Mouse (Mus musculus) MEL (cell line): ENCODE data around the gene Tmem198. TPM values are rescaled to one million over a fixed set of nuclear protein-coding genes. Genes with fewer than 3 reads are reported as not detected.

ENCODE experiments used
- DNase-seq: peaks from one replicate; pipeline ENCODE4 v3.0.0; 2011; ENCODE audit warnings: low read depth, low spot score
- H3K27ac ChIP-seq: 2 replicates; pipeline ENCODE4 v1.5.1; 2012; ENCODE audit warnings: low read depth, mild to moderate bottlenecking, control low read depth, low read length, moderate library complexity; ENCODE audit not compliant: control insufficient read depth
- H3K27me3 ChIP-seq, 2 experiments: fragments of 150-350 bp in 1 of 2; sonication (generic) in 1 of 2; 2 replicates each; pipeline ENCODE4 v1.6.1; 2012; ENCODE audit warnings: low read length in 2 of 2, mild to moderate bottlenecking in 2 of 2, improper control_type of control experiment in 1 of 2, moderate library complexity in 1 of 2; ENCODE audit not compliant: insufficient read depth in 2 of 2, control insufficient read depth in 1 of 2
- H3K36me3 ChIP-seq, 2 experiments: 2 replicates each; pipeline ENCODE4 v1.6.1; 2012 to 2014; ENCODE audit warnings: low read length in 2 of 2, improper control_type of control experiment in 1 of 2, inconsistent platforms in 1 of 2, mild to moderate bottlenecking in 1 of 2; ENCODE audit not compliant: insufficient read depth in 2 of 2, control insufficient read depth in 1 of 2
- H3K4me1 ChIP-seq, 2 experiments: fragments of 150-350 bp in 1 of 2; sonication (generic) in 1 of 2; 2 replicates each; pipeline ENCODE4 v1.6.1; 2012; ENCODE audit warnings: low read length in 2 of 2, improper control_type of control experiment in 1 of 2, mild to moderate bottlenecking in 1 of 2; ENCODE audit not compliant: insufficient read depth in 2 of 2, control insufficient read depth in 1 of 2
- H3K4me3 ChIP-seq, 2 experiments: fragments of 150-350 bp in 1 of 2; sonication (generic) in 1 of 2; 2 replicates each; pipeline ENCODE4 v1.5.1; 2012; ENCODE audit warnings: low read depth in 2 of 2, low read length in 2 of 2, mild to moderate bottlenecking in 2 of 2, moderate library complexity in 2 of 2, control low read depth in 1 of 2, improper control_type of control experiment in 1 of 2; ENCODE audit not compliant: control insufficient read depth in 1 of 2, insufficient read depth in 1 of 2
- H3K79me2 ChIP-seq: 2 replicates; pipeline ENCODE4 v1.6.1; 2012; ENCODE audit warnings: mild to moderate bottlenecking, low read length, moderate library complexity; ENCODE audit not compliant: control insufficient read depth, poor library complexity, insufficient read depth
- H3K9ac ChIP-seq: 2 replicates; pipeline ENCODE4 v1.6.1; 2012; ENCODE audit warnings: low read depth, mild to moderate bottlenecking, control low read depth, low read length, moderate library complexity; ENCODE audit not compliant: control insufficient read depth, poor library complexity, severe bottlenecking
- H3K9me3 ChIP-seq: fragments of 150-350 bp; sonication (generic); replicated peaks from 2 replicates; pipeline ENCODE4 v1.6.1; 2012; ENCODE audit warnings: mild to moderate bottlenecking, low read length, improper control_type of control experiment, moderate library complexity; ENCODE audit not compliant: insufficient read depth
- BHLHE40 ChIP-seq: IDR thresholded peaks from 2 replicates; pipeline ENCODE4 v1.6.1; 2012; ENCODE audit warnings: low read depth, mild to moderate bottlenecking, inconsistent platforms, low read length, improper control_type of control experiment, borderline replicate concordance
- CHD1 ChIP-seq: IDR thresholded peaks from 2 replicates; pipeline ENCODE4 v1.6.1; 2012; ENCODE audit warnings: low read depth, mild to moderate bottlenecking, inconsistent platforms, low read length, improper control_type of control experiment
- CHD2 ChIP-seq: IDR thresholded peaks from 2 replicates; pipeline ENCODE4 v1.6.1; 2011; ENCODE audit warnings: low read length, improper control_type of control experiment
- E2F4 ChIP-seq: IDR thresholded peaks from 2 replicates; pipeline ENCODE4 v1.6.1; 2011; ENCODE audit warnings: low read depth, low read length, improper control_type of control experiment, borderline replicate concordance
- ELF1 ChIP-seq: IDR thresholded peaks from 2 replicates; pipeline ENCODE4 v1.6.1; 2014; ENCODE audit warnings: low read depth, mild to moderate bottlenecking, inconsistent platforms, low read length, improper control_type of control experiment, moderate library complexity
- ETS1 ChIP-seq: IDR thresholded peaks from 2 replicates; pipeline ENCODE4 v1.6.1; 2012; ENCODE audit warnings: low read depth, mild to moderate bottlenecking, inconsistent platforms, low read length, improper control_type of control experiment, moderate library complexity
- GABPA ChIP-seq: IDR thresholded peaks from 2 replicates; pipeline ENCODE4 v1.6.1; 2012; ENCODE audit warnings: low read depth, mild to moderate bottlenecking, inconsistent platforms, low read length, improper control_type of control experiment, moderate library complexity
- HCFC1 ChIP-seq: IDR thresholded peaks from 2 replicates; pipeline ENCODE4 v1.6.1; 2012; ENCODE audit warnings: low read depth, mild to moderate bottlenecking, inconsistent platforms, low read length, improper control_type of control experiment, moderate library complexity
- JUND ChIP-seq: IDR thresholded peaks from 2 replicates; pipeline ENCODE4 v1.6.1; 2011; ENCODE audit warnings: low read depth, mild to moderate bottlenecking, improper control_type of control experiment, low read length
- KAT2A ChIP-seq: conservative IDR thresholded peaks from 2 replicates; pipeline ENCODE4 v1.6.1; 2012; ENCODE audit warnings: low read depth, low read length, improper control_type of control experiment, inconsistent platforms
- MAX ChIP-seq: IDR thresholded peaks from 2 replicates; pipeline ENCODE4 v1.6.1; 2011; ENCODE audit warnings: low read length, improper control_type of control experiment
- MAZ ChIP-seq: IDR thresholded peaks from 2 replicates; pipeline ENCODE4 v1.6.1; 2012; ENCODE audit warnings: low read depth, mild to moderate bottlenecking, inconsistent platforms, low read length, improper control_type of control experiment
- MYB ChIP-seq: IDR thresholded peaks from 2 replicates; pipeline ENCODE4 v1.6.1; 2011; ENCODE audit warnings: mild to moderate bottlenecking, low read depth, low read length, improper control_type of control experiment
- NELFE ChIP-seq: IDR thresholded peaks from 2 replicates; pipeline ENCODE4 v1.6.1; 2011; ENCODE audit warnings: low read depth, low read length, improper control_type of control experiment
- POLR2A ChIP-seq, 2 experiments: IDR thresholded peaks; 2 replicates each; pipeline ENCODE4 v1.6.1; 2011 to 2012; ENCODE audit warnings: low read length in 2 of 2, mild to moderate bottlenecking in 2 of 2, control low read depth in 1 of 2, improper control_type of control experiment in 1 of 2, low read depth in 1 of 2, moderate library complexity in 1 of 2; ENCODE audit not compliant: control insufficient read depth in 1 of 2, insufficient read depth in 1 of 2, poor library complexity in 1 of 2
- RCOR1 ChIP-seq: IDR thresholded peaks from 2 replicates; pipeline ENCODE4 v1.6.1; 2012; ENCODE audit warnings: low read depth, mild to moderate bottlenecking, inconsistent platforms, low read length, improper control_type of control experiment
- SMC3 ChIP-seq: IDR thresholded peaks from 2 replicates; pipeline ENCODE4 v1.6.1; 2011; ENCODE audit warnings: low read depth, low read length, improper control_type of control experiment
- TAL1 ChIP-seq: IDR thresholded peaks from 2 replicates; pipeline ENCODE4 v1.6.1; 2012; ENCODE audit warnings: mild to moderate bottlenecking, inconsistent platforms, low read length, moderate library complexity, mixed read lengths
- TBP ChIP-seq: IDR thresholded peaks from 2 replicates; pipeline ENCODE4 v1.8.0; 2011; ENCODE audit warnings: low read depth, low read length, improper control_type of control experiment
- TCF12 ChIP-seq: IDR thresholded peaks from 2 replicates; pipeline ENCODE4 v1.6.1; 2014; ENCODE audit warnings: low read depth, mild to moderate bottlenecking, inconsistent platforms, low read length, improper control_type of control experiment, moderate library complexity
- UBTF ChIP-seq: IDR thresholded peaks from 2 replicates; pipeline ENCODE4 v1.6.1; 2012; ENCODE audit warnings: low read depth, mild to moderate bottlenecking, inconsistent platforms, low read length, improper control_type of control experiment, moderate library complexity, borderline replicate concordance; ENCODE audit not compliant: insufficient read depth
- ZKSCAN1 ChIP-seq: IDR thresholded peaks from 2 replicates; pipeline ENCODE4 v1.6.1; 2012; ENCODE audit warnings: low read depth, mild to moderate bottlenecking, inconsistent platforms, low read length, improper control_type of control experiment, moderate library complexity
- ZMIZ1 ChIP-seq: IDR thresholded peaks from 2 replicates; pipeline ENCODE4 v1.6.1; 2012; ENCODE audit warnings: low read depth, mild to moderate bottlenecking, inconsistent platforms, low read length, improper control_type of control experiment, moderate library complexity
- polyA plus RNA-seq, 2 experiments: library from polyadenylated mRNA; stranded (reverse) in 1 of 2; unstranded in 1 of 2; fragments of >175 nt in 1 of 2; fragments of >200 nt in 1 of 2; gene quantifications; 2 replicates each; pipeline versions ENCODE4 v1.2.1 to v1.2.4; 2012; ENCODE audit warnings: low replicate concordance in 2 of 2, low read depth in 1 of 2; ENCODE audit not compliant: insufficient read length in 2 of 2, insufficient read depth in 1 of 2, missing spikeins in 1 of 2
- total RNA-seq: library from RNA; depleted of rRNA; stranded (reverse); fragments of 300-350 nt; gene quantifications from 2 replicates; pipeline ENCODE4 v1.2.3, GENCODE M21; 2012

Tmem198 gene
- total and polyA plus RNA-seq, 3 experiments, result 0.65 to 1.4 TPM; not detected in 1

DNA sequence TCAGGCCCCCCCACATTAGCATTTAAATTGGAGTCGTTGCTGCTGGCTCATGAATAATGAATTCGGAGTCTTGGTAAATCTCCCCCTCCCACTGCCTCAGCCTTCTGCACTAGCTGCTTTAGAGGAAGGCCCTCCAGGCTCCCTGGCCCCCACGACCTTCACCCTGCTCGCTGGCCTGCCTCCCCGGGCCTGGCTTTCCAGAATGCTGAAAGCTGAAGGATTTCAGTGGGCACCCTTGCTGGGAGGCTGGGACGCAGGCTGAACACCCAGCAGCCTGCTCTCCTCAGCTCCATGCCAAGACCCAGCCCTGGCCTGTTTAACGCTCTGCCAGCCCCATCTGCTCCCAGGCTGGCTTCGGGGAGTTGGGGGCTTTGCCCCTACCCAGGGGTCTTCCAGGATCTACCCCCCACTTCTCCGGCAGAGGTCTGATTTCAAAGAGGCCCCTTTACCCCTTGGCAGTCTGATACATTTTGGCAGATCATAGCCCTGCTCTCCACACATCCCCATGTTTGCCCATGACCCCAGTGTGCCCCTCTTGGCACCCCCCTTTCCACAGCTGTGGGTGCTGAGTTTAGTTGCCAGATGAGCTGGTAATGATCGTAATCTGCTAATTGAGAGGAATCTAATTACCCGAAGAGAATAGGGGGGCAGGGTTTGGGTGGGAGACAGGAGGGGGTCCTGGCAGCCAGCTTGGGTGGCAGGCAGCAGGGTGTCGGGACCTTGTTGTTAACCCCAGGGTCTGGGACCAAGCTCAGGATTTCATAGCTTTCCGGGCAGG is 35.9 kb upstream of the Tmem198 start:
- peaks cover 0 to 16% of the 10 kb centered on the region in 2 experiments; a peak in 2 of 4 replicates for H3K36me3 ChIP-seq
- H3K9ac ChIP-seq, result no peak overlapping the region
- no peak for TF ChIP-seq TBP
- no peak for TF ChIP-seq CHD1
- no peak for TF ChIP-seq HCFC1
- no peak for TF ChIP-seq CHD2
- TF ChIP-seq MYB, result no peak
- TF ChIP-seq UBTF, result no peak
- no peak for TF ChIP-seq KAT2A
- TF ChIP-seq MAX, result no peak
- no peak for TF ChIP-seq POLR2A (IDR thresholded peaks at IDR 0.05; ENCODE audit: control insufficient read depth in 1 of 2, insufficient read depth in 1 of 2, low read depth in 1 of 2, low read length in 2 of 2, poor library complexity in 1 of 2)
- no peak for TF ChIP-seq ZMIZ1
- TF ChIP-seq, all 39 proteins: peak for 0
- no peak for DNase-seq
- H3K27ac ChIP-seq, result no peak overlapping the region
- H3K27me3 ChIP-seq, result no peaks in the 10 kb centered on the region
- no peak overlapping the region for H3K4me3 ChIP-seq
- H3K4me1 ChIP-seq, result peaks cover 12 to 25% of the 10 kb centered on the region in 2 experiments; a peak in 3 of 4 replicates
- H3K79me2 ChIP-seq, result no peaks in the 10 kb centered on the region; the same call in 1 of the 2 replicates
- H3K9me3 ChIP-seq, result no peaks in the 10 kb centered on the region

DNA sequence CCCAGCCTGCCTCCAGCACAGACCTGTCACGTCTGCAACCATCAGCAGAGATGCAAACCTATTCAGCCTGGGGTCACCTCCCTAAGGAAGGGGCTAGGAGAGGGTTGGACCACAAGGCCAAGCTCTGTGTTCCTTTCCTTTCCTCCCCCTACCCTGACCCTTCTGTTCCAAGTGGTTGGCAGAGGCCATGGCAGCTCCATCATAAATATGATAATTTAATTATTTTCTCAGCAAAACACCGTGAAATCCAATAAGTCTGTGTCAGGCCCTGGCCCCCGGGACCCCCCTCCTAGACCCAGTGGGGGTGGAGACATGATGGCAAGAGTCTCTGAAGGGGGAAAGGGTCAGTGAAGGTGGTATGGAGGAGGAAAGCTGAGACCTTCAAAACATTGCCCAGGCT is 35.1 kb upstream of the Tmem198 start:
- DNase-seq, result no peak
- H3K9me3 ChIP-seq, result no peaks in the 10 kb centered on the region
- no peak overlapping the region for H3K4me3 ChIP-seq
- peaks cover 13 to 31% of the 10 kb centered on the region in 2 experiments; a peak in 3 of 4 replicates for H3K4me1 ChIP-seq
- H3K27ac ChIP-seq, result no peak overlapping the region
- peaks cover 0 to 19% of the 10 kb centered on the region in 2 experiments; a peak in 2 of 4 replicates for H3K36me3 ChIP-seq
- no peaks in the 10 kb centered on the region for H3K27me3 ChIP-seq
- no peaks in the 10 kb centered on the region; the same call in 1 of the 2 replicates for H3K79me2 ChIP-seq
- no peak for TF ChIP-seq POLR2A (IDR thresholded peaks at IDR 0.05; ENCODE audit: control insufficient read depth in 1 of 2, insufficient read depth in 1 of 2, low read depth in 1 of 2, low read length in 2 of 2, poor library complexity in 1 of 2)
- TF ChIP-seq NELFE, result no peak
- H3K9ac ChIP-seq, result no peak overlapping the region

DNA sequence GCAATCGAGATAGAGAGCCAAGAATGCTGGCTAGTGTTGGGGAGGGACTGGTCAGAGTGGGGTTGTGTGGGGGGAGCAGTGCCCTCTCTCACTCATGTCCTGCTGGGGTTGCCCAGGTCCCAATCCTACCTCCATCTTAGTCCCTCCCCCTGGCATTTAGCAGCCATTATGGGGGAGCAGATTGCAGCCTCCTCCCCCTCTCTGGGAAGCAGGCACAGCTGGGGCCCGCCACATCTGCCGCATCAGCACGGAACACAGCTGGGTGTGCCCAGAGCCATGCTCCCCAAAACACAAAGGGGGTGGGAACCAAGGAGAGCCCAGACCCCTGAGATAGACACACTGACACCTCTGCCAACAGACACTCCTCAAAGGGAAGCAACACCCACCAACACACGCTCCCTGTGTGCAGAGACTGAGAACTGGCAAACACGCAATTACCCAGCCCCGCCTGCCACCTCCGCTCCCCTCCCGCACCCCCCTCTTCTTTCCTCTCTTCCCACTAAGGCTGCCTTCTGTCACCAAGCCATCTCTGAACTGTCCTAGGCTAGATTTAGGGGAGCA is 34.1 kb upstream of the Tmem198 start:
- Histone ChIP-seq H3K27ac (peak overlapping the region; percentile 85; the same call in 1 of the 2 replicates), H3K4me1 (peaks cover 23 to 41% of the 10 kb centered on the region in 2 experiments; a peak in 3 of 4 replicates), H3K27me3 (no peaks in the 10 kb centered on the region; a peak in 1 of 4 replicates), H3K4me3 (peak overlapping the region; percentile 15 to 57; a peak in 3 of 4 replicates), H3K36me3 (peaks cover 0 to 27% of the 10 kb centered on the region in 2 experiments; a peak in 2 of 4 replicates), H3K9ac (peak overlapping the region; percentile 23), H3K79me2 (no peaks in the 10 kb centered on the region; the same call in 1 of the 2 replicates), H3K9me3 (no peaks in the 10 kb centered on the region)
- DNase-seq, result peak; percentile 53
- peak; percentile 41; the same call in 1 of the 2 replicates for TF ChIP-seq TCF12
- TF ChIP-seq KAT2A, result no peak
- TF ChIP-seq MAZ, result no peak
- TF ChIP-seq ETS1, result peak; percentile 40
- no peak for TF ChIP-seq TAL1
- TF ChIP-seq RCOR1, result no peak
- no peak for TF ChIP-seq JUND
- no peak for TF ChIP-seq ZKSCAN1
- TF ChIP-seq E2F4, result no peak
- TF ChIP-seq SMC3, result no peak
- no peak for TF ChIP-seq MYB
- TF ChIP-seq ELF1, result no peak
- no peak for TF ChIP-seq GABPA
- TF ChIP-seq BHLHE40, result no peak
